Mouse (Mus musculus) hindbrain, embryonic 10.5 days (tissue): ENCODE results near the gene Slc17a4. TPM values are rescaled to one million over a fixed set of nuclear protein-coding genes. Genes with fewer than 3 reads are reported as not detected.
A peak's percentile ranks its signal among the peaks of the same experiment; 100 is the strongest.

Source experiments
- DNase-seq: peaks from one replicate; pipeline ENCODE4 v3.0.0-alpha.2; 2017; ENCODE audit warnings: low spot score
- H3K27ac ChIP-seq: fragments of 300-500 bp; sonication (generic); 2 replicates; pipeline ENCODE4 v1.5.1; 2016; ENCODE audit warnings: mild to moderate bottlenecking, moderate library complexity
- H3K27me3 ChIP-seq: fragments of 300-500 bp; sonication (generic); 2 replicates; pipeline ENCODE4 v1.6.1; 2016; ENCODE audit warnings: mild to moderate bottlenecking; ENCODE audit not compliant: poor library complexity, insufficient read depth, severe bottlenecking
- H3K36me3 ChIP-seq: fragments of 300-500 bp; sonication (generic); 2 replicates; pipeline ENCODE4 v1.6.1; 2016; ENCODE audit warnings: mild to moderate bottlenecking, moderate library complexity
- H3K4me1 ChIP-seq: fragments of 300-500 bp; sonication (generic); replicated peaks from 2 replicates; pipeline ENCODE4 v1.6.1; 2016; ENCODE audit warnings: mild to moderate bottlenecking
- H3K4me3 ChIP-seq: fragments of 300-500 bp; sonication (generic); 2 replicates; pipeline ENCODE4 v1.5.1; 2016; ENCODE audit warnings: mild to moderate bottlenecking, moderate library complexity
- H3K9me3 ChIP-seq: fragments of 300-500 bp; sonication (generic); 2 replicates; pipeline ENCODE4 v1.6.1; 2016; ENCODE audit warnings: mild to moderate bottlenecking, moderate library complexity
- WGBS: fragments of 180-500 bp; shearing (Covaris S2); methylation state at CpG from one replicate; pipeline ENCODE4 v1.1.7; 2016; 5-methylcytosine and 5-hydroxymethylcytosine counted together
- polyA plus RNA-seq: library from polyadenylated mRNA; unstranded; fragments of >200 nt; fragmentation: Nextera tagmentation; extraction: Ambion mirVana; gene quantifications from 2 replicates; pipeline ENCODE4 v1.2.1, GENCODE M21; 2016

The Slc17a4 gene
- polyA plus RNA-seq, 1 experiment from 2014 or later: not detected

- Histone ChIP-seq H3K27ac (no peak overlapping the region), H3K27me3 (no peaks in the 10 kb centered on the region), H3K9me3 (no peaks in the 10 kb centered on the region), H3K36me3 (no peaks in the 10 kb centered on the region), H3K4me1 (peaks cover 9% of the 10 kb centered on the region), H3K4me3 (no peak overlapping the region)
- peak; percentile 19 for DNase-seq
- WGBS: 48% methylated on average over 2 of the region's 2 CpGs
Observed at GRCm38 (mm10) chr13:23885540-23885939, 29.3 kb downstream of the Slc17a4 start.

- Histone ChIP-seq H3K27ac (no peak overlapping the region), H3K4me3 (no peak overlapping the region), H3K27me3 (no peaks in the 10 kb centered on the region), H3K36me3 (no peaks in the 10 kb centered on the region), H3K4me1 (no peaks in the 10 kb centered on the region), H3K9me3 (no peaks in the 10 kb centered on the region)
- DNase-seq: no peak
- 89% methylated on average over 5 of the region's 5 CpGs for WGBS
Observed at GRCm38 (mm10) chr13:23879636-23880035, 35.2 kb downstream of the Slc17a4 start.

- no peak for DNase-seq
- 81% methylated on average over 3 of the region's 3 CpGs for WGBS
- H3K36me3 ChIP-seq: no peaks in the 10 kb centered on the region
- H3K27ac ChIP-seq: no peak overlapping the region
- H3K4me1 ChIP-seq: no peaks in the 10 kb centered on the region
- no peaks in the 10 kb centered on the region for H3K9me3 ChIP-seq
- no peak overlapping the region for H3K4me3 ChIP-seq
- H3K27me3 ChIP-seq: no peaks in the 10 kb centered on the region
Observed at GRCm38 (mm10) chr13:23879106-23879505, 35.7 kb downstream of the Slc17a4 start.

- no peaks in the 10 kb centered on the region for H3K36me3 ChIP-seq
- no peaks in the 10 kb centered on the region for H3K9me3 ChIP-seq
- H3K27me3 ChIP-seq: no peaks in the 10 kb centered on the region
- H3K4me1 ChIP-seq: no peaks in the 10 kb centered on the region
- no peak overlapping the region for H3K4me3 ChIP-seq
- H3K27ac ChIP-seq: no peak overlapping the region
- no peak for DNase-seq
- 87% methylated on average over 5 of the region's 5 CpGs for WGBS
Observed at GRCm38 (mm10) chr13:23873141-23873540, 41.7 kb downstream of the Slc17a4 start.

- no peak overlapping the region for H3K4me3 ChIP-seq
- H3K27me3 ChIP-seq: no peaks in the 10 kb centered on the region
- WGBS: 79% methylated on average over 3 of the region's 3 CpGs
- no peaks in the 10 kb centered on the region for H3K9me3 ChIP-seq
- H3K4me1 ChIP-seq: no peaks in the 10 kb centered on the region
- H3K36me3 ChIP-seq: no peaks in the 10 kb centered on the region
- H3K27ac ChIP-seq: no peak overlapping the region
- no peak for DNase-seq
Observed at GRCm38 (mm10) chr13:23869996-23870395, 44.8 kb downstream of the Slc17a4 start.

- WGBS: 86% methylated on average over 8 of the region's 8 CpGs
- H3K4me3 ChIP-seq: no peak overlapping the region
- DNase-seq: no peak
- no peaks in the 10 kb centered on the region for H3K9me3 ChIP-seq
- no peaks in the 10 kb centered on the region for H3K4me1 ChIP-seq
- no peak overlapping the region for H3K27ac ChIP-seq
- H3K27me3 ChIP-seq: no peaks in the 10 kb centered on the region
- no peaks in the 10 kb centered on the region for H3K36me3 ChIP-seq
Observed at GRCm38 (mm10) chr13:23868790-23869533, 45.8 kb downstream of the Slc17a4 start.

- DNase-seq: no peak
- 91% methylated on average over 7 of the region's 7 CpGs for WGBS
- Histone ChIP-seq H3K4me3 (no peak within 1 kb of the TSS), H3K4me1 (no peaks in the 10 kb centered on the region), H3K9me3 (no peaks in the 10 kb centered on the region), H3K36me3 (no peaks in the 10 kb centered on the region), H3K27ac (no peak within 1 kb of the TSS), H3K27me3 (no peaks in the 10 kb centered on the region)
Observed at GRCm38 (mm10) chr13:23867405-23867804, 47.4 kb downstream of the Slc17a4 start, which contains the start of gene Slc17a1. TSS of gene Slc17a1 (plus strand) at chr13:23867750.

- Histone ChIP-seq H3K4me1 (no peaks in the 10 kb centered on the region), H3K27me3 (no peaks in the 10 kb centered on the region), H3K9me3 (no peaks in the 10 kb centered on the region), H3K27ac (no peak overlapping the region), H3K4me3 (no peak overlapping the region), H3K36me3 (no peaks in the 10 kb centered on the region)
- 89% methylated on average over 6 of the region's 6 CpGs for WGBS
- no peak for DNase-seq
Observed at GRCm38 (mm10) chr13:23867000-23867399, 47.8 kb downstream of the Slc17a4 start.

GRCm38 (mm10) chr13:23866086-23866710 is 48.6 kb downstream of the Slc17a4 start:
- 81% methylated on average over 9 of the region's 9 CpGs for WGBS

GRCm38 (mm10) chr13:23864711-23865110 is 50.1 kb downstream of the Slc17a4 start:
- H3K4me3 ChIP-seq: no peak overlapping the region
- DNase-seq: no peak
- 89% methylated on average over 9 of the region's 9 CpGs for WGBS
- H3K4me1 ChIP-seq: no peaks in the 10 kb centered on the region
- H3K27ac ChIP-seq: no peak overlapping the region
- H3K36me3 ChIP-seq: no peaks in the 10 kb centered on the region
- H3K27me3 ChIP-seq: no peaks in the 10 kb centered on the region
- H3K9me3 ChIP-seq: no peaks in the 10 kb centered on the region

More at GRCm38 (mm10) chr13:23866086-23866710, 48.6 kb downstream of the Slc17a4 start:
- Histone ChIP-seq H3K9me3 (no peaks in the 10 kb centered on the region), H3K27me3 (no peaks in the 10 kb centered on the region), H3K4me3 (no peak overlapping the region), H3K36me3 (no peaks in the 10 kb centered on the region), H3K4me1 (no peaks in the 10 kb centered on the region), H3K27ac (0 out of 2 replicates have a peak overlapping the region, but pooled peaks have one; percentile 4)
- DNase-seq: no peak

GRCm38 (mm10) chr13:23861815-23862214 is 53.0 kb downstream of the Slc17a4 start:
- H3K27me3 ChIP-seq: no peaks in the 10 kb centered on the region
- H3K4me3 ChIP-seq: no peak overlapping the region
- no peak overlapping the region for H3K27ac ChIP-seq
- DNase-seq: no peak
- H3K9me3 ChIP-seq: no peaks in the 10 kb centered on the region
- H3K4me1 ChIP-seq: no peaks in the 10 kb centered on the region
- H3K36me3 ChIP-seq: no peaks in the 10 kb centered on the region

GRCm38 (mm10) chr13:23856401-23856800 is 58.4 kb downstream of the Slc17a4 start:
- H3K36me3 ChIP-seq: no peaks in the 10 kb centered on the region
- 73% methylated on average over 3 of the region's 3 CpGs for WGBS
- H3K4me3 ChIP-seq: no peak overlapping the region
- no peak for DNase-seq
- no peaks in the 10 kb centered on the region for H3K4me1 ChIP-seq
- H3K27ac ChIP-seq: no peak overlapping the region
- H3K27me3 ChIP-seq: no peaks in the 10 kb centered on the region
- no peaks in the 10 kb centered on the region for H3K9me3 ChIP-seq

- DNase-seq: no peak
- Histone ChIP-seq H3K27me3 (no peaks in the 10 kb centered on the region), H3K27ac (no peak overlapping the region), H3K36me3 (no peaks in the 10 kb centered on the region), H3K4me1 (no peaks in the 10 kb centered on the region), H3K4me3 (no peak overlapping the region), H3K9me3 (no peaks in the 10 kb centered on the region)
- 86% methylated on average over 2 of the region's 2 CpGs for WGBS
Observed at GRCm38 (mm10) chr13:23849299-23849698, 65.5 kb downstream of the Slc17a4 start.
